Mouse (Mus musculus): ENCODE measurements around the gene Ccdc152. TPM values are rescaled to one million over a fixed set of nuclear protein-coding genes. Genes with fewer than 3 reads are reported as not detected.

Gene Ccdc152
- polyA plus RNA-seq, 1 experiment from 2014 or later = 5.9 TPM

DNA sequence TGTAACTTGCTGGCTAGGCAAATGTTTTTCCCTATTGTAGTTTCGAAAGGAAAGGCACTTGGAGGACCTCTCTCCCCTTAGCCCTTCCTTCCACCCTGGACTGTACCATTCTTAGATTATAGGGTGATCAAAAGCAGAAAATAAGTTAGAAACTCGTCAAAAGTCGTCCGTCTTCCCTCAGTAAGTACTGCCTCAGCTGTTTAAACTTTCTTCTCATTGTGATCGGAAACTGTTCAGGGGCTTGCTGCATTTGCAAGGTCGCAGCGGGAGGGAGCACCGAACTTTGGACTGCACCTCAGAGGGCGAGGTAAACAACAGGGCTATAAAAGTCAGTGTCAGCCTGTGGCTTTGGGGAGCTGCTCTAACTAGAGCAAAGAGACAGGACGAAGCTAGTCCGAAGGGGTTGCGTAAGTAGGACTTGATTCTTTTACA lies 32.7 kb downstream of the Ccdc152 start:
- peak; percentile 79 for ATAC-seq
- Histone ChIP-seq H3K4me2 (ENCODE audit: low read depth, low read length) (peak overlapping the region; percentile 50), H3K36me3 (replicated peaks; ENCODE audit: insufficient read depth, low read length) (peaks cover 4% of the 10 kb centered on the region; the same call in 1 of the 2 replicates), H3K9me3 (ENCODE audit: low read length) (no peaks in the 10 kb centered on the region), H3K4me3 (ENCODE audit: low read depth, low read length) (peak overlapping the region; percentile 65), H3K4me1 (ENCODE audit: insufficient read depth) (peaks cover 20% of the 10 kb centered on the region), H3K27ac (ENCODE audit: low read depth) (peak overlapping the region; percentile 84), H3K27me3 (ENCODE audit: insufficient read depth, low read length) (no peaks in the 10 kb centered on the region), H3K9ac (replicated peaks) (peak overlapping the region; percentile 87)
- peak; percentile 82 for DNase-seq
- WGBS (ENCODE audit: insufficient replicate concordance) = under 1% methylated on average over 12 of the region's 12 CpGs
- TF ChIP-seq EP300 (IDR thresholded peaks at IDR 0.05; ENCODE audit: low read depth) = peak; percentile 60; the same call in 1 of the 2 replicates
- TF ChIP-seq CTCF (IDR thresholded peaks at IDR 0.05; ENCODE audit: low read depth) = no peak

DNA sequence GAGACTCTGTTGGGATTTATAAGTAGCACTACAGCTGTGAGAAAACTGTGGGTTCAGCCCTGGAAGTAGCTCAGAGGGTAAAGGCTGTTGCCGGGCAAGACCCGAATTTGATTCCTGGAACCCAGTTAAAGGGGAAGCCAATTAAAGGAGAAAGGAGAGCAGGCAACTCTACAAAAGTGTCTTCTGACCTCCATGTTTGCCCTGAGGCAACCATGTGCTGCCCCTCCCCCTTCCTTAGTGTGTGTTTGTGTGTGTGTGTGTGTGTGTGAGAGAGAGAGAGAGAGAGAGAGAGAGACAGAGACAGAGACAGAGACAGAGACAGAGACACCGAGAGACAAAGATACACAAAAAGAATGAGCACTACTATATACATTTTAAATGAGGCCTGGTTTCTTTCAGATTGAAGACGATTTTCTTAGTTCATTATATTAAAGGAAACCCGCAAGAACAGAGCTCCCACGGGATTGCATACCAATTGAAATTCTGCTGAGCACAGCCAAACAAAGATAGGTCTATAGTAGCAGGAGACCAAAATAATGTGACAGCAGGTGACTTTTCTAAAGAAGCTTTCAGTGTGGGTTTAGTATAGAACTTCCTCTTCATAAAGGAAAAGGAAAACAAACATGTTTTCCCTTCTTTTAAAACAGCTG lies 33.2 kb downstream of the Ccdc152 start:
- peak; percentile 32 for ATAC-seq
- peak overlapping the region; percentile 65 for H3K4me3 ChIP-seq (ENCODE audit: low read depth, low read length)
- H3K9me3 ChIP-seq (ENCODE audit: low read length) = no peaks in the 10 kb centered on the region
- 10% methylated on average over 6 of the region's 6 CpGs for WGBS (ENCODE audit: insufficient replicate concordance)
- peak overlapping the region; percentile 87 for H3K9ac ChIP-seq (replicated peaks)
- H3K4me1 ChIP-seq (ENCODE audit: insufficient read depth) = peaks cover 20% of the 10 kb centered on the region
- peak overlapping the region; percentile 84 for H3K27ac ChIP-seq (ENCODE audit: low read depth)
- H3K27me3 ChIP-seq (ENCODE audit: insufficient read depth, low read length) = no peaks in the 10 kb centered on the region
- H3K4me2 ChIP-seq (ENCODE audit: low read depth, low read length) = peak overlapping the region; percentile 50
- DNase-seq = no peak
- TF ChIP-seq EP300 (IDR thresholded peaks at IDR 0.05; ENCODE audit: low read depth) (no peak), CTCF (IDR thresholded peaks at IDR 0.05; ENCODE audit: low read depth) (no peak)
- H3K36me3 ChIP-seq (replicated peaks; ENCODE audit: insufficient read depth, low read length) = no peaks in the 10 kb centered on the region; the same call in 1 of the 2 replicates

DNA sequence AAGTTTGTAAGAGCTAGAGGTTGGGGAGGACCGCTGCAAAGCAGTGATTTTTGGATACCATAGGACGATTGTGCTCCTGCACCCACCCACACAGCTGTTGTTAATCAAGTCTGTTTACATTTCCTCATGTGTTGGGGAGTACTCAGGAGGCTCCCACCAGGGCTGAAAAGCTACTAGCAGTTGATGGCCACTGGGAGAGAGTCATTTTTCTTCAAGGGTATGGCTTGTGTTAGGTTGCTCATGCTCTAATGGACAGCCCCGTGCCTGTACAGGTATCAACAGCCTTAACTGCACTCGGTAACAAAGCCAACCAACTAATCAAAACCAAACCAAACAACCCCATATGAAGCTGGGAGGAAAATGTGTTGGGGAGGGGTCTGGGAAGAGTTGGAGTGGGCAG lies 33.8 kb downstream of the Ccdc152 start:
- Histone ChIP-seq H3K27ac (ENCODE audit: low read depth) (peak overlapping the region; percentile 84), H3K4me2 (ENCODE audit: low read depth, low read length) (peak overlapping the region; percentile 50)
- no peak for TF ChIP-seq EP300 (IDR thresholded peaks at IDR 0.05; ENCODE audit: low read depth)
- TF ChIP-seq CTCF (IDR thresholded peaks at IDR 0.05; ENCODE audit: low read depth) = no peak

DNA sequence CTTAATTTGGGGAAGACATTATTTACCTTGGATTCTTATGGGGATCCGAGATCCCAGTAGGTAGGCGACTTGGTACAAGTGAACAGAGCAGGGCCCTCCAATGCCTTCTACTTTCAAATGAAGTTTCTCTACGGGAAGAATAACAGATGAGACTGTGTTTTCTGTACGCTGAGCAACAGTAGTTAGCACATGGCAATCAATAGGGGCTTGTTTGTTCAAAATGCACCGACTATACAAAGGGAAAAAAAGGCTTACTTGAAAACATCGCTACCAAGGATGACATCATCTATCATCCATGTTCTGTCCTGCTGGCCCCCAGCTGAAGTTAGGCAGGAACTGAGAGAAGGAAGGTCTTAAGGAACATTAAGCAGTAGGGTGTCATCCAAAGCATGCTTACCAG lies 35.1 kb downstream of the Ccdc152 start, which contains the start of gene Selenop:
TSS of gene Selenop (plus strand) at position 301 of the 400 bp plus-strand sequence.
- TF ChIP-seq CTCF (IDR thresholded peaks at IDR 0.05; ENCODE audit: low read depth) (no peak), EP300 (IDR thresholded peaks at IDR 0.05; ENCODE audit: low read depth) (no peak)
- Histone ChIP-seq H3K27me3 (ENCODE audit: insufficient read depth, low read length) (no peaks in the 10 kb centered on the region), H3K27ac (ENCODE audit: low read depth) (peak within 1 kb of the TSS; percentile 84), H3K4me2 (ENCODE audit: low read depth, low read length) (peak within 1 kb of the TSS; percentile 50), H3K36me3 (replicated peaks; ENCODE audit: insufficient read depth, low read length) (no peaks in the 10 kb centered on the region), H3K4me3 (ENCODE audit: low read depth, low read length) (no peak within 1 kb of the TSS), H3K9me3 (ENCODE audit: low read length) (no peaks in the 10 kb centered on the region), H3K9ac (replicated peaks) (no peak within 1 kb of the TSS), H3K4me1 (ENCODE audit: insufficient read depth) (peaks cover 20% of the 10 kb centered on the region)
- no peak for DNase-seq
- 58% methylated on average over 6 of the region's 6 CpGs for WGBS (ENCODE audit: insufficient replicate concordance)
- peak; percentile 24; the same call in 1 of the 2 replicates for ATAC-seq

More for the DNA sequence above, 33.8 kb downstream of the Ccdc152 start:
- peak overlapping the region; percentile 47 for H3K9ac ChIP-seq (replicated peaks)
- WGBS (ENCODE audit: insufficient replicate concordance) = 57% methylated on average over 4 of the region's 4 CpGs
- ATAC-seq (no peak), DNase-seq (no peak)
- H3K4me1 ChIP-seq (ENCODE audit: insufficient read depth) = peaks cover 20% of the 10 kb centered on the region
- H3K4me3 ChIP-seq (ENCODE audit: low read depth, low read length) = peak overlapping the region; percentile 65; the same call in 1 of the 2 replicates
- no peaks in the 10 kb centered on the region; the same call in 1 of the 2 replicates for H3K36me3 ChIP-seq (replicated peaks; ENCODE audit: insufficient read depth, low read length)
- no peaks in the 10 kb centered on the region for H3K9me3 ChIP-seq (ENCODE audit: low read length)
- H3K27me3 ChIP-seq (ENCODE audit: insufficient read depth, low read length) = no peaks in the 10 kb centered on the region

DNA sequence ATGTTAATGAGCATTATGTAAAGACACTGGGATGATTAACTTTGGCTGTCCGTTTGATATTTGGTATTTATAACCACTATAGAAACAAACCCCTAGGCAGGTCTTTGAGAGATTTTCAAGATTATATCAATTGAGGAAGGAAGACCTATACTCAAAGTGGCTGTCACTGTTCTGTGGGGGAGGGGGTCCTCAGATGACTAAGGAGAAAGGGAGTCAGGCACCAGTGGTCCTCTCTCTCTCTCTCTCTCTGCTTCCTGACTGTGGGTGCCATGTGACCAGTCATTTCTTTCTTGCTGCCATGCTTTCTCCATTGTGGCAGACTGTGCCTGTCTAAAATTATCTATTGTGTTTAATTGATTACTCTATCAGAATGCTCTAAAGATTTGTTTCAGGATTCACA lies 38.5 kb downstream of the Ccdc152 start:
- Histone ChIP-seq H3K9ac (replicated peaks) (no peak overlapping the region), H3K4me2 (ENCODE audit: low read depth, low read length) (no peak overlapping the region), H3K27ac (ENCODE audit: low read depth) (no peak overlapping the region), H3K4me1 (ENCODE audit: insufficient read depth) (peaks cover 20% of the 10 kb centered on the region), H3K27me3 (ENCODE audit: insufficient read depth, low read length) (no peaks in the 10 kb centered on the region), H3K4me3 (ENCODE audit: low read depth, low read length) (no peak overlapping the region), H3K9me3 (ENCODE audit: low read length) (no peaks in the 10 kb centered on the region), H3K36me3 (replicated peaks; ENCODE audit: insufficient read depth, low read length) (no peaks in the 10 kb centered on the region)
- no peak for TF ChIP-seq CTCF (IDR thresholded peaks at IDR 0.05; ENCODE audit: low read depth)
- TF ChIP-seq EP300 (IDR thresholded peaks at IDR 0.05; ENCODE audit: low read depth) = no peak
- ATAC-seq (no peak), DNase-seq (no peak)
- 45% methylated on average over 1 of the region's 1 CpGs for WGBS (ENCODE audit: insufficient replicate concordance)

DNA sequence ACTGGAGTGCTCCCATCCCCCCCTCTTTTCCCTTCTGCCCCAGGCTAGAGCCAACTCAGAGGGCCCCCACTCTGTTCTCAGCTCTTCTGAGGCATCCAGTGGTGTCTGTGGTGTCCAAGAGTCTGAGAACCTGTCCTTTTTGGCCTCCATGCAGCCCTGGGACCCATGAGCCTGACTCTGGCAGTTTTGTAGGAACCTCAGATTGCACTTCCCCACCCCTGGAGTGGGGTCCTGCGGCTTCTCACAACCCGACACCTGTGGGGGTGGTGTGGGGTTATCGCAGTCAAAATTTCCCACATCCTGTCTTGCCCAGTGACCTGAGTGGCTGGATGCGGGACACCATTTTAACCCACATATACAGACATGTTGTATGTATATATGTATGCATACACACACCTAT lies 39.0 kb downstream of the Ccdc152 start:
- TF ChIP-seq CTCF (IDR thresholded peaks at IDR 0.05; ENCODE audit: low read depth) = no peak
- no peak for TF ChIP-seq EP300 (IDR thresholded peaks at IDR 0.05; ENCODE audit: low read depth)
- DNase-seq (no peak), ATAC-seq (no peak)
- H3K9ac ChIP-seq (replicated peaks) = no peak overlapping the region
- no peaks in the 10 kb centered on the region for H3K36me3 ChIP-seq (replicated peaks; ENCODE audit: insufficient read depth, low read length)
- peaks cover 15% of the 10 kb centered on the region for H3K4me1 ChIP-seq (ENCODE audit: insufficient read depth)
- no peak overlapping the region for H3K4me2 ChIP-seq (ENCODE audit: low read depth, low read length)
- no peaks in the 10 kb centered on the region for H3K9me3 ChIP-seq (ENCODE audit: low read length)
- H3K27ac ChIP-seq (ENCODE audit: low read depth) = no peak overlapping the region
- WGBS (ENCODE audit: insufficient replicate concordance) = 56% methylated on average over 4 of the region's 4 CpGs
- H3K4me3 ChIP-seq (ENCODE audit: low read depth, low read length) = no peak overlapping the region
- no peaks in the 10 kb centered on the region for H3K27me3 ChIP-seq (ENCODE audit: insufficient read depth, low read length)

All from liver, postnatal 0 days (tissue).